Mouse (Mus musculus): Measurements from ENCODE around the gene 2200002D01Rik. TPM values are rescaled to one million over a fixed set of nuclear protein-coding genes. Genes with fewer than 3 reads are reported as not detected.

2200002D01Rik gene
- 2.5 TPM in 1 of 2 replicates, not detected in the other for polyA plus RNA-seq (2012; ENCODE audit: insufficient read depth, insufficient read length, missing spikeins)

- H3K4me3 ChIP-seq (ENCODE audit: insufficient read depth, low read depth, low read length), result peak within 1 kb of the TSS; percentile 47
- H3K4me1 ChIP-seq (ENCODE audit: control insufficient read depth, insufficient read depth, insufficient read length, low read length), result no peaks in the 10 kb centered on the region
- peak within 1 kb of the TSS; percentile 51 for H3K27ac ChIP-seq (replicated peaks; ENCODE audit: low read depth, low read length)
Observed at GRCm38 (mm10) chr7:29248261-29248841, at the start of gene 2200002D01Rik. TSS of gene 2200002D01Rik (minus strand) at chr7:29248466.

- no peak overlapping the region for H3K27ac ChIP-seq (replicated peaks; ENCODE audit: low read depth, low read length)
- no peak overlapping the region for H3K4me3 ChIP-seq (ENCODE audit: insufficient read depth, low read depth, low read length)
- no peaks in the 10 kb centered on the region for H3K4me1 ChIP-seq (ENCODE audit: control insufficient read depth, insufficient read depth, insufficient read length, low read length)
Observed at GRCm38 (mm10) chr7:29296998-29297397, 48.7 kb upstream of the 2200002D01Rik start.

- Histone ChIP-seq H3K4me3 (ENCODE audit: insufficient read depth, low read depth, low read length) (no peak overlapping the region), H3K27ac (replicated peaks; ENCODE audit: low read depth, low read length) (no peak overlapping the region), H3K4me1 (ENCODE audit: control insufficient read depth, insufficient read depth, insufficient read length, low read length) (no peaks in the 10 kb centered on the region)
Observed at GRCm38 (mm10) chr7:29295861-29296647, 47.8 kb upstream of the 2200002D01Rik start.

GRCm38 (mm10) chr7:29294111-29294761 lies 46.0 kb upstream of the 2200002D01Rik start:
- peak overlapping the region; percentile 57 for H3K27ac ChIP-seq (replicated peaks; ENCODE audit: low read depth, low read length)
- H3K4me1 ChIP-seq (ENCODE audit: control insufficient read depth, insufficient read depth, insufficient read length, low read length), result no peaks in the 10 kb centered on the region
- H3K4me3 ChIP-seq (ENCODE audit: insufficient read depth, low read depth, low read length), result no peak overlapping the region

GRCm38 (mm10) chr7:29293131-29294065 lies 45.1 kb upstream of the 2200002D01Rik start:
- Histone ChIP-seq H3K4me1 (ENCODE audit: control insufficient read depth, insufficient read depth, insufficient read length, low read length) (no peaks in the 10 kb centered on the region), H3K4me3 (ENCODE audit: insufficient read depth, low read depth, low read length) (no peak overlapping the region), H3K27ac (replicated peaks; ENCODE audit: low read depth, low read length) (peak overlapping the region; percentile 81)

GRCm38 (mm10) chr7:29292458-29293098 lies 44.3 kb upstream of the 2200002D01Rik start:
- H3K4me1 ChIP-seq (ENCODE audit: control insufficient read depth, insufficient read depth, insufficient read length, low read length), result no peaks in the 10 kb centered on the region
- no peak overlapping the region for H3K4me3 ChIP-seq (ENCODE audit: insufficient read depth, low read depth, low read length)
- peak overlapping the region; percentile 81 for H3K27ac ChIP-seq (replicated peaks; ENCODE audit: low read depth, low read length)

GRCm38 (mm10) chr7:29291616-29292457 lies 43.6 kb upstream of the 2200002D01Rik start:
- Histone ChIP-seq H3K4me1 (ENCODE audit: control insufficient read depth, insufficient read depth, insufficient read length, low read length) (no peaks in the 10 kb centered on the region), H3K4me3 (ENCODE audit: insufficient read depth, low read depth, low read length) (peak overlapping the region; percentile 26; the same call in 1 of the 2 replicates), H3K27ac (replicated peaks; ENCODE audit: low read depth, low read length) (peak overlapping the region; percentile 78)

GRCm38 (mm10) chr7:29290691-29291485 lies 42.6 kb upstream of the 2200002D01Rik start:
- Histone ChIP-seq H3K4me1 (ENCODE audit: control insufficient read depth, insufficient read depth, insufficient read length, low read length) (no peaks in the 10 kb centered on the region), H3K4me3 (ENCODE audit: insufficient read depth, low read depth, low read length) (peak overlapping the region; percentile 26; the same call in 1 of the 2 replicates), H3K27ac (replicated peaks; ENCODE audit: low read depth, low read length) (peak overlapping the region; percentile 78)

GRCm38 (mm10) chr7:29289856-29290255 lies 41.6 kb upstream of the 2200002D01Rik start:
- no peaks in the 10 kb centered on the region for H3K4me1 ChIP-seq (ENCODE audit: control insufficient read depth, insufficient read depth, insufficient read length, low read length)
- peak overlapping the region; percentile 55 for H3K27ac ChIP-seq (replicated peaks; ENCODE audit: low read depth, low read length)
- H3K4me3 ChIP-seq (ENCODE audit: insufficient read depth, low read depth, low read length), result peak overlapping the region; percentile 48

GRCm38 (mm10) chr7:29288942-29289638 lies 40.8 kb upstream of the 2200002D01Rik start, which contains the start of gene Ppp1r14a:
TSS of gene Ppp1r14a (plus strand) at chr7:29289308.
- peak within 1 kb of the TSS; percentile 55 for H3K27ac ChIP-seq (replicated peaks; ENCODE audit: low read depth, low read length)

GRCm38 (mm10) chr7:29288079-29288478 lies 39.8 kb upstream of the 2200002D01Rik start:
- H3K4me3 ChIP-seq (ENCODE audit: insufficient read depth, low read depth, low read length), result no peak overlapping the region
- H3K27ac ChIP-seq (replicated peaks; ENCODE audit: low read depth, low read length), result no peak overlapping the region
- H3K4me1 ChIP-seq (ENCODE audit: control insufficient read depth, insufficient read depth, insufficient read length, low read length), result no peaks in the 10 kb centered on the region

More at GRCm38 (mm10) chr7:29288942-29289638, 40.8 kb upstream of the 2200002D01Rik start, which contains the start of gene Ppp1r14a:
- peak within 1 kb of the TSS; percentile 48 for H3K4me3 ChIP-seq (ENCODE audit: insufficient read depth, low read depth, low read length)
- H3K4me1 ChIP-seq (ENCODE audit: control insufficient read depth, insufficient read depth, insufficient read length, low read length), result no peaks in the 10 kb centered on the region

GRCm38 (mm10) chr7:29287481-29287880 lies 39.2 kb upstream of the 2200002D01Rik start:
- Histone ChIP-seq H3K4me3 (ENCODE audit: insufficient read depth, low read depth, low read length) (no peak overlapping the region), H3K27ac (replicated peaks; ENCODE audit: low read depth, low read length) (no peak overlapping the region), H3K4me1 (ENCODE audit: control insufficient read depth, insufficient read depth, insufficient read length, low read length) (no peaks in the 10 kb centered on the region)
